Mouse (Mus musculus) kidney, postnatal 0 days (tissue): ENCODE measurements around the gene Slc17a7. TPM values are rescaled to one million over a fixed set of nuclear protein-coding genes. Genes with fewer than 3 reads are reported as not detected.

Experiments
- ATAC-seq: fragments of 200-750 bp; cut with Nextera tagmentation; replicated peaks from 2 replicates; pipeline ENCODE4 v1.8.0; 2017; ENCODE audit warnings: low read depth, moderate number of reproducible peaks, moderate TSS enrichment, moderate library complexity; ENCODE audit not compliant: low FRiP score
- DNase-seq: peaks from one replicate; pipeline ENCODE4 v3.0.0-alpha.2; 2016; ENCODE audit warnings: low spot score
- H3K27ac ChIP-seq: fragments of 300-500 bp; sonication (generic); 2 replicates; pipeline ENCODE4 v1.5.1; 2014; ENCODE audit warnings: mild to moderate bottlenecking
- H3K27me3 ChIP-seq: fragments of 300-500 bp; sonication (generic); 2 replicates; pipeline ENCODE4 v1.6.1; 2014; ENCODE audit warnings: low read length, mixed read lengths; ENCODE audit not compliant: insufficient read depth
- H3K36me3 ChIP-seq: fragments of 300-500 bp; sonication (generic); 2 replicates; pipeline ENCODE4 v1.6.1; 2014; ENCODE audit warnings: low read length, mixed read lengths; ENCODE audit not compliant: insufficient read depth
- H3K4me1 ChIP-seq: fragments of 300-500 bp; sonication (generic); replicated peaks from 2 replicates; pipeline ENCODE4 v1.6.1; 2014; ENCODE audit warnings: antibody characterized with exemption, low read length, mixed read lengths; ENCODE audit not compliant: insufficient read depth
- H3K4me2 ChIP-seq: fragments of 300-500 bp; sonication (generic); 2 replicates; pipeline ENCODE4 v1.6.1; 2014; ENCODE audit warnings: mild to moderate bottlenecking, low read length, moderate library complexity, mixed read lengths
- H3K4me3 ChIP-seq: fragments of 300-500 bp; sonication (generic); replicated peaks from 2 replicates; pipeline ENCODE4 v1.5.1; 2014; ENCODE audit warnings: low read depth, low read length
- H3K9ac ChIP-seq: fragments of 300-500 bp; sonication (generic); 2 replicates; pipeline ENCODE4 v1.6.1; 2014; ENCODE audit warnings: low read depth, low read length
- H3K9me3 ChIP-seq: fragments of 300-500 bp; sonication (generic); replicated peaks from 2 replicates; pipeline ENCODE4 v1.6.1; 2016; ENCODE audit warnings: low read length, inconsistent platforms, mixed read lengths
- CTCF ChIP-seq: IDR thresholded peaks from 2 replicates; pipeline ENCODE4 v1.5.1; 2016; ENCODE audit warnings: antibody characterized with exemption, low read depth, mild to moderate bottlenecking, moderate library complexity
- WGBS: fragments of 180-500 bp; shearing (Covaris S2); extraction: QIAGEN DNeasy Blood & Tissue Kit; methylation state at CpG from one replicate; pipeline ENCODE4 v1.1.7; 2014; 5-methylcytosine and 5-hydroxymethylcytosine counted together
- polyA plus RNA-seq: library from polyadenylated mRNA; unstranded; fragments of >200 nt; fragmentation: Nextera tagmentation; extraction: Ambion mirVana; gene quantifications from 2 replicates; pipeline ENCODE4 v1.2.1, GENCODE M21; 2015

Slc17a7 gene
- polyA plus RNA-seq, 1 experiment from 2014 or later, result 0.17 TPM

GRCm38 (mm10) chr7:45178550-45178949 is 14.8 kb downstream of the Slc17a7 start:
- DNase-seq (no peak), ATAC-seq (no peak)
- no peak overlapping the region for H3K9ac ChIP-seq
- no peaks in the 10 kb centered on the region for H3K9me3 ChIP-seq
- TF ChIP-seq CTCF, result no peak
- H3K4me2 ChIP-seq, result no peak overlapping the region
- H3K4me1 ChIP-seq, result peaks cover 5% of the 10 kb centered on the region; the same call in 1 of the 2 replicates
- H3K27me3 ChIP-seq, result peaks cover 83% of the 10 kb centered on the region
- no peak overlapping the region for H3K27ac ChIP-seq
- 26% methylated on average over 7 of the region's 7 CpGs for WGBS
- no peak overlapping the region for H3K4me3 ChIP-seq
- H3K36me3 ChIP-seq, result no peaks in the 10 kb centered on the region

- no peak for DNase-seq
- Histone ChIP-seq H3K9ac (no peak within 1 kb of the TSS), H3K4me2 (no peak within 1 kb of the TSS), H3K27ac (no peak within 1 kb of the TSS), H3K4me1 (peaks cover 5% of the 10 kb centered on the region; the same call in 1 of the 2 replicates), H3K9me3 (no peaks in the 10 kb centered on the region), H3K4me3 (no peak within 1 kb of the TSS), H3K27me3 (peaks cover 83% of the 10 kb centered on the region), H3K36me3 (no peaks in the 10 kb centered on the region)
- no peak for ATAC-seq
- TF ChIP-seq CTCF, result no peak
- 27% methylated on average over 7 of the region's 7 CpGs for WGBS
These were observed 15.7 kb downstream of the Slc17a7 start, which contains the start of gene Gfy for GRCm38 (mm10) chr7:45179469-45179868. Gfy (minus strand) TSS chr7:45179569.

- no peak for ATAC-seq
- no peaks in the 10 kb centered on the region for H3K36me3 ChIP-seq
- no peak within 1 kb of the TSS for H3K9ac ChIP-seq
- 0 out of 2 replicates have a peak within 1 kb of the TSS, but pooled peaks have one; percentile 10 for H3K4me3 ChIP-seq
- H3K27ac ChIP-seq, result no peak within 1 kb of the TSS
- no peaks in the 10 kb centered on the region for H3K9me3 ChIP-seq
- 10% methylated on average over 18 of the region's 20 CpGs for WGBS
- peaks cover 78% of the 10 kb centered on the region for H3K27me3 ChIP-seq
- no peak for DNase-seq
- TF ChIP-seq CTCF, result no peak
- H3K4me1 ChIP-seq, result peaks cover 5% of the 10 kb centered on the region; the same call in 1 of the 2 replicates
- H3K4me2 ChIP-seq, result no peak within 1 kb of the TSS; the same call in 1 of the 2 replicates
These were observed 17.2 kb downstream of the Slc17a7 start, which contains the start of gene Pth2 for GRCm38 (mm10) chr7:45180896-45181477. Pth2 (plus strand) TSS chr7:45180995.

GRCm38 (mm10) chr7:45181540-45181939 is 17.8 kb downstream of the Slc17a7 start:
- 0 out of 2 replicates have a peak overlapping the region, but pooled peaks have one; percentile 10 for H3K4me3 ChIP-seq
- ATAC-seq, result 0 out of 2 replicates have a peak, but pooled peaks have one; percentile 3
- no peak for DNase-seq

GRCm38 (mm10) chr7:45182199-45182601 is 18.5 kb downstream of the Slc17a7 start:
- Histone ChIP-seq H3K4me1 (peaks cover 5% of the 10 kb centered on the region; the same call in 1 of the 2 replicates), H3K27ac (no peak overlapping the region), H3K4me2 (peak overlapping the region; percentile 52), H3K4me3 (0 out of 2 replicates have a peak overlapping the region, but pooled peaks have one; percentile 13), H3K9me3 (no peaks in the 10 kb centered on the region), H3K9ac (no peak overlapping the region), H3K27me3 (peaks cover 71% of the 10 kb centered on the region), H3K36me3 (no peaks in the 10 kb centered on the region)
- WGBS, result under 1% methylated on average over 33 of the region's 34 CpGs
- ATAC-seq, result peak; percentile 81
- DNase-seq, result peak; percentile 94
- no peak for TF ChIP-seq CTCF

More at GRCm38 (mm10) chr7:45181540-45181939, 17.8 kb downstream of the Slc17a7 start:
- WGBS, result 4% methylated on average over 33 of the region's 35 CpGs
- Histone ChIP-seq H3K9me3 (no peaks in the 10 kb centered on the region), H3K36me3 (no peaks in the 10 kb centered on the region), H3K4me2 (no peak overlapping the region; the same call in 1 of the 2 replicates), H3K27ac (no peak overlapping the region), H3K4me1 (peaks cover 5% of the 10 kb centered on the region; the same call in 1 of the 2 replicates), H3K9ac (no peak overlapping the region), H3K27me3 (peaks cover 75% of the 10 kb centered on the region)
- TF ChIP-seq CTCF, result no peak

GRCm38 (mm10) chr7:45182606-45183005 is 18.9 kb downstream of the Slc17a7 start:
- Histone ChIP-seq H3K36me3 (no peaks in the 10 kb centered on the region), H3K9ac (0 out of 2 replicates have a peak overlapping the region, but pooled peaks have one; percentile 20), H3K9me3 (no peaks in the 10 kb centered on the region), H3K4me1 (peaks cover 5% of the 10 kb centered on the region; the same call in 1 of the 2 replicates), H3K4me2 (peak overlapping the region; percentile 52), H3K27ac (no peak overlapping the region), H3K27me3 (peaks cover 67% of the 10 kb centered on the region), H3K4me3 (0 out of 2 replicates have a peak overlapping the region, but pooled peaks have one; percentile 13)
- ATAC-seq, result peak; percentile 47; the same call in 1 of the 2 replicates
- no peak for TF ChIP-seq CTCF
- no peak for DNase-seq
- 6% methylated on average over 11 of the region's 11 CpGs for WGBS
